Mouse (Mus musculus): ENCODE data around the gene Rps16. TPM values are rescaled to one million over a fixed set of nuclear protein-coding genes. Genes with fewer than 3 reads are reported as not detected.

Gene Rps16
- total and polyA plus RNA-seq, 3 experiments: 411 to 556 (median 496) TPM

DNA sequence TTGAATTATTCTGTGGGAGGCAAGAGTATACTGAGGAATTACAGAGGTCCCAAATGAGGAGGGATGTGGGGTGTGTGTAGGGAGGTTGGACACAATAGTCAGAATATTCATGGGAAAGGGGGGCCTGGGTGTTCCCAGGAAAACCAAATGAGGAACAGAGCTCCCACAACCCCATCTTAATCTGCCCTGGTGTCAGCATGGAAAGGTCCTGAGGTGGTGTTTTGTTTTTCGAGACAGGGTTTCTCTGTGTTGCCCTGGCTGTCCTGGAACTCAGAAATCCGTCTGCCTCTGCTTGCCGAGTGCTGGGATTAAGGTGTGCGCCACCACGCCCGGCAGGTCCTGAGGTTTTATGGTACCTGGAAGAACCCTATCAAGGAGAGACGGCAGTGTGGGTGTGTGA is 8.0 kb downstream of the Rps16 start:
- H3K27ac ChIP-seq: peak overlapping the region; percentile 68; the same call in 1 of the 2 replicates
- no peaks in the 10 kb centered on the region for H3K79me2 ChIP-seq (replicated peaks; ENCODE audit: control insufficient read depth, insufficient read depth, low read length)
- DNase-seq: no peak
- peaks cover 8% of the 10 kb centered on the region for H3K4me1 ChIP-seq (ENCODE audit: control insufficient read depth, insufficient read depth, low read length)
- no peak for TF ChIP-seq EP300 (IDR thresholded peaks at IDR 0.05; ENCODE audit: insufficient read depth, low read depth, low read length)
- TF ChIP-seq CTCF (IDR thresholded peaks at IDR 0.05): no peak
- TF ChIP-seq POLR2A (IDR thresholded peaks at IDR 0.05; ENCODE audit: insufficient read depth, low read depth, low read length): no peak
- no peaks in the 10 kb centered on the region for H3K36me3 ChIP-seq (ENCODE audit: control insufficient read depth, insufficient read depth, low read length)
- intact Hi-C loops (cut with DNase I): no loop called here
- H3K9ac ChIP-seq (ENCODE audit: low read depth, low read length): no peak overlapping the region
- H3K4me3 ChIP-seq: no peak overlapping the region
- H3K27me3 ChIP-seq (ENCODE audit: control insufficient read depth, insufficient read depth, low read length): no peaks in the 10 kb centered on the region
- 59% methylated on average over 7 of the region's 7 CpGs for WGBS

DNA sequence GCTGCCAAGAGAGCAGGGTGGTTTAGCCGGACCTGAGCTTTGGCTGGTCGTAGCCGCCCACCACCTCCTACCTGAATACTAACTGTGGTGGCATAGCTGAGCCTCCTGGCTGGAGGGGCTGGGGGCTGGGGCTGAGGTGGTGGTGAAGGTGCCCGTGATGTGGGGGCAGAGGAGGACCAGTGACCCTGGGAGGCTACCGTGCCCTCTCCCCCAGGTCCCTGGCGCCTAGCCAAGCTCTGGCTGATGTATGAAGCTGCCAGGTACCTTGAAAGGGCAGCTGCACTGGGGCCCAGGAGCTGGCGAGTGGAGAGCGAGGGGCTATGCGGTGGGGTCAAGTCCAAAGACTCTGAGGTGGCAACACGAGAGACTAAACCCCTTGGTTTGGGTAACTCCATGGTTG is 9.4 kb downstream of the Rps16 start:
- H3K27me3 ChIP-seq (ENCODE audit: control insufficient read depth, insufficient read depth, low read length): no peaks in the 10 kb centered on the region
- H3K79me2 ChIP-seq (replicated peaks; ENCODE audit: control insufficient read depth, insufficient read depth, low read length): no peaks in the 10 kb centered on the region
- intact Hi-C loops (cut with DNase I): no loop called here
- H3K9ac ChIP-seq (ENCODE audit: low read depth, low read length): no peak overlapping the region
- peak in 1 of 2 experiments; percentile 25 for DNase-seq
- H3K4me1 ChIP-seq (ENCODE audit: control insufficient read depth, insufficient read depth, low read length): peaks cover 8% of the 10 kb centered on the region
- no peak for TF ChIP-seq CTCF (IDR thresholded peaks at IDR 0.05)
- TF ChIP-seq POLR2A (IDR thresholded peaks at IDR 0.05; ENCODE audit: insufficient read depth, low read depth, low read length): no peak
- no peak for TF ChIP-seq EP300 (IDR thresholded peaks at IDR 0.05; ENCODE audit: insufficient read depth, low read depth, low read length)
- H3K36me3 ChIP-seq (ENCODE audit: control insufficient read depth, insufficient read depth, low read length): no peaks in the 10 kb centered on the region
- 78% methylated on average over 10 of the region's 10 CpGs for WGBS
- H3K4me3 ChIP-seq: no peak overlapping the region
- H3K27ac ChIP-seq: no peak overlapping the region

DNA sequence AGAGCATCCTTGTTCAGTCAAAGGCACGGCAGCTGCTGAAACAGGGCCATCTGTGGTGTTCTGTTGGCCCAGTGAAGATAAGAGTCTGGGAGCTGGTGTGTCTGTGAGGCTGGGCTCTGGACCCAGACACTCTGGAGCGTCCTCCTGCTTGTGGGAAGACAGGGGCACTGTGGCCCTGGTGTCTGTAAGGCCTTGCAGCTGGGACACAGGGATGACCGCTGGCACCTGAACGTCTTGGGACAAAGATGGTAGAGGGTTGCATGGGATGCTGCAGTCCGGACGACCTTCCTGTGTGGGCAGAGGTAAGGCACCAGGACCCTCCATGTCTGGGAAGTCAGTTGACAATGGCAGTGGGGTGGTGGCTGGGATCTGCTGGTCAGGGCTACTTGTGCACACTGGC is 9.8 kb downstream of the Rps16 start:
- intact Hi-C loops (cut with DNase I): no loop called here
- peak in 1 of 2 experiments; percentile 21 for DNase-seq
- H3K4me3 ChIP-seq: no peak overlapping the region
- no peaks in the 10 kb centered on the region for H3K79me2 ChIP-seq (replicated peaks; ENCODE audit: control insufficient read depth, insufficient read depth, low read length)
- H3K36me3 ChIP-seq (ENCODE audit: control insufficient read depth, insufficient read depth, low read length): no peaks in the 10 kb centered on the region
- H3K27ac ChIP-seq: no peak overlapping the region
- H3K9ac ChIP-seq (ENCODE audit: low read depth, low read length): no peak overlapping the region
- WGBS: 80% methylated on average over 6 of the region's 6 CpGs
- no peak for TF ChIP-seq CTCF (IDR thresholded peaks at IDR 0.05)
- no peak for TF ChIP-seq POLR2A (IDR thresholded peaks at IDR 0.05; ENCODE audit: insufficient read depth, low read depth, low read length)
- no peak for TF ChIP-seq EP300 (IDR thresholded peaks at IDR 0.05; ENCODE audit: insufficient read depth, low read depth, low read length)
- H3K27me3 ChIP-seq (ENCODE audit: control insufficient read depth, insufficient read depth, low read length): no peaks in the 10 kb centered on the region
- peaks cover 8% of the 10 kb centered on the region for H3K4me1 ChIP-seq (ENCODE audit: control insufficient read depth, insufficient read depth, low read length)

DNA sequence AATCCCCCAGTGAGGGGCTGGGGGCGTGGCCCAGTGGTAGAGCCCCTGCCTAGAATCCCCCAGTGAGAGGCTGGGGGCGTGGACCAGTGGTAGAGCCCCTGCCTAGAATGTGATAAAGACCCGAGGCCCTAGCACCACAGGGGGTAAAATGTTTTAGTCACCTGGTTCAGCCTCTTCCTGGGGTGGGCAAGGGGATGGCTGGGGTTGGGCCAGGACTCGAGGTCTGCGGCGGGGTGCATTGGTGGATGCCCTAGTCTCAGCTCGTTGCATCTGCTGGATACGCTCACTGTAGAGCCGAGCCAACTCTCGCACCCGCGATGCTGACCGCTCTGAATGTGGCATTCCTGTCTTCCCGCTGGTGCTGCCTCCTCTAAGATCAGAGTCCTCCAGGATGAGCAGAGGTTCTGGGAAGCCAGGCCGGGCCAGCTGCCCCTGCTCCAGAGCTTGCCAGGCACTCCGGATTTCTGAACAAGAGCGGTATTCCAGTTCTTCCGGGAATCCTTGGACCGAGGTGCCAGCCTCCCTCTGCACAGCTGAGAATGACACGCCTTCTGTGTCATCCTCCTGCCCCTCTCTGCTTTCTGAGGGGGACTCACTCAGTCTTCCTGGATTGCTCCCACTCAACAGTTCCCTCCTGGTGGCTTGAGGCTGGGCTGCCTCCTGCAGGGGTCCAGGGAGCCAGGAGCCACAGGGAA is 11.3 kb downstream of the Rps16 start:
- intact Hi-C loops (cut with DNase I): no loop called here
- no peak for TF ChIP-seq POLR2A (IDR thresholded peaks at IDR 0.05; ENCODE audit: insufficient read depth, low read depth, low read length)
- TF ChIP-seq CTCF (IDR thresholded peaks at IDR 0.05): no peak
- TF ChIP-seq EP300 (IDR thresholded peaks at IDR 0.05; ENCODE audit: insufficient read depth, low read depth, low read length): no peak
- H3K36me3 ChIP-seq (ENCODE audit: control insufficient read depth, insufficient read depth, low read length): no peaks in the 10 kb centered on the region
- DNase-seq: peak in 1 of 2 experiments; percentile 18
- 87% methylated on average over 20 of the region's 20 CpGs for WGBS
- no peak overlapping the region for H3K4me3 ChIP-seq
- H3K9ac ChIP-seq (ENCODE audit: low read depth, low read length): no peak overlapping the region
- H3K4me1 ChIP-seq (ENCODE audit: control insufficient read depth, insufficient read depth, low read length): peaks cover 5% of the 10 kb centered on the region
- H3K27me3 ChIP-seq (ENCODE audit: control insufficient read depth, insufficient read depth, low read length): no peaks in the 10 kb centered on the region
- no peaks in the 10 kb centered on the region for H3K79me2 ChIP-seq (replicated peaks; ENCODE audit: control insufficient read depth, insufficient read depth, low read length)
- H3K27ac ChIP-seq: no peak overlapping the region

DNA sequence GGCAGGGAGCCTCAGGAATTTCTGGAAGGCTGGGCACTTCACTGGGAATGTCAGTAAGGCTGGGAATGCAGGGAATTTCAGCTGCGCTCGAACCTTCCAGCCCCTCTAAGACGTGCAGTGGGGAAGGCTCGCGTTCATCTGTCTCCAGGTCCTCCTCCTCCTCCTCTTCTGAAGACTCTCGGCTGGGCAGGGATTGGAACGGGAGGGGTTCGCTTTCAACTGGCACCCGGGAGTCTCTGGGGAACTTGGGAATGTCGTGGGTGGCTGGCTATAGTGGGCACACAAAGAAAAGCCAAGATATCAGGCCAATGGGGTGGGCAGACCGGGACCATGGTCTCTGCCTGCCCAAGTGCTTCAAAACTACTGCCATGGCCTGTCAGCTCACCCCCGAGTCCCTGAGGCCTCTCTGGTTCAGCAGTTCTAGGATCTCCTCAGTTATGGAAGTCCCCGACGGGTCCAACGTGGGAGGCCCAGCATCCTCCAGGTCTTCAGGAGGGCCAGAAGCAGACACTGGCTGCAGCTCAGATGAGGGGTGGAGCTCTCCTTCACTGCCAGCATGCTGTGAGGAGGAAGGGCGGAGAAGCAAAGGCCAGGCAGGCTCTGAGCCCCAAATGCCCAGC is 12.1 kb downstream of the Rps16 start:
- no peak for DNase-seq
- TF ChIP-seq CTCF (IDR thresholded peaks at IDR 0.05) (no peak), POLR2A (IDR thresholded peaks at IDR 0.05; ENCODE audit: insufficient read depth, low read depth, low read length) (no peak), EP300 (IDR thresholded peaks at IDR 0.05; ENCODE audit: insufficient read depth, low read depth, low read length) (no peak)
- Histone ChIP-seq H3K27me3 (ENCODE audit: control insufficient read depth, insufficient read depth, low read length) (no peaks in the 10 kb centered on the region), H3K4me1 (ENCODE audit: control insufficient read depth, insufficient read depth, low read length) (peaks cover 2% of the 10 kb centered on the region), H3K9ac (ENCODE audit: low read depth, low read length) (no peak overlapping the region), H3K27ac (no peak overlapping the region), H3K4me3 (no peak overlapping the region), H3K36me3 (ENCODE audit: control insufficient read depth, insufficient read depth, low read length) (no peaks in the 10 kb centered on the region), H3K79me2 (replicated peaks; ENCODE audit: control insufficient read depth, insufficient read depth, low read length) (no peaks in the 10 kb centered on the region)
- WGBS: 59% methylated on average over 16 of the region's 16 CpGs
- intact Hi-C loops (cut with DNase I): no loop called here

DNA sequence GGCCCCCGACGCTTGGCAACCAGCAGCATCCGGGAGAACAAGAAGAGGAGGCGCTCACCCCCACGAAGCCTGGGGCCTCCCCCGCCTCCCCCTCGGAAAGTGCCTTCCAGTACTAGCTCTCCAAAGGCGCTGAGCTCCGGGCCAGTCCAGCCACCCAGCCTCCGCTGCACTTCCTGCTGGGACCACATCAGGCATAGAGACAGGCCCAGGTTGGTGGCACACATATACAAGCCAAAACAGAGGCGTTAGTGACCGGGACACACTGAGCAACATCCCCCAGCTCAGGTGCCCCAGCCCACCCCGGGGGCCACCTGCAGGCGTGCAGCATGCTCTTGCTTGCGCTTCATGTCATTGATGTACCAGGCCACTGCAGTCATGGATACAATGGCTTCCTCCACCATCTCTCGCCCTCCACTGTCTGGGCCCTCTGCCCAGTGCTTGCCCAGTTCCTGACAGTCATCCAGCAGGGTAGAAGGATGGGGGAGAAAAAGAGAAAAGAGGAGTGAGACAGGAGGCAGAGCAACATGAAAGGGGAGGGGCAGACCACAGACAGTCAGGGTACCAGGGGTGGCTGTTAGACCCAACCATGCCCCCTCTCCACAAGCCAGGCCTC is 17.3 kb downstream of the Rps16 start:
- Histone ChIP-seq H3K9ac (ENCODE audit: low read depth, low read length) (no peak overlapping the region), H3K79me2 (replicated peaks; ENCODE audit: control insufficient read depth, insufficient read depth, low read length) (no peaks in the 10 kb centered on the region; the same call in none of the 2 replicates), H3K4me3 (no peak overlapping the region), H3K27me3 (ENCODE audit: control insufficient read depth, insufficient read depth, low read length) (no peaks in the 10 kb centered on the region), H3K36me3 (ENCODE audit: control insufficient read depth, insufficient read depth, low read length) (no peaks in the 10 kb centered on the region), H3K27ac (no peak overlapping the region), H3K4me1 (ENCODE audit: control insufficient read depth, insufficient read depth, low read length) (peaks cover 9% of the 10 kb centered on the region)
- WGBS: 80% methylated on average over 16 of the region's 16 CpGs
- no peak for DNase-seq
- intact Hi-C loops (cut with DNase I): no loop called here
- TF ChIP-seq POLR2A (IDR thresholded peaks at IDR 0.05; ENCODE audit: insufficient read depth, low read depth, low read length) (no peak), CTCF (IDR thresholded peaks at IDR 0.05) (no peak), EP300 (IDR thresholded peaks at IDR 0.05; ENCODE audit: insufficient read depth, low read depth, low read length) (no peak)

Data from heart, adult 2 months (tissue).